Mouse (Mus musculus) lung, adult 2 months (tissue): ENCODE measurements around the gene Cap2. TPM values are rescaled to one million over a fixed set of nuclear protein-coding genes. Genes with fewer than 3 reads are reported as not detected.

Source experiments
- DNase-seq: peaks from one replicate; pipeline ENCODE4 v3.0.0; 2022
- H3K4me1 ChIP-seq: fragments of 200-500 bp; 2 replicates; pipeline ENCODE4 v1.6.1; 2011; ENCODE audit warnings: low read length; ENCODE audit not compliant: control insufficient read depth, insufficient read depth
- H3K4me3 ChIP-seq: fragments of 200-500 bp; replicated peaks from 2 replicates; pipeline ENCODE3; 2011; ENCODE audit warnings: low read depth, mild to moderate bottlenecking, control low read depth, low read length; ENCODE audit errors: extremely low read depth
- CTCF ChIP-seq: fragments of 200-500 bp; IDR thresholded peaks from 2 replicates; pipeline ENCODE4 v1.5.1; 2011; ENCODE audit warnings: mild to moderate bottlenecking, low read length, control low read depth; ENCODE audit not compliant: insufficient read depth
- POLR2A ChIP-seq: fragments of 200-500 bp; IDR thresholded peaks from 2 replicates; pipeline ENCODE4 v1.6.1; 2011; ENCODE audit warnings: low read depth, mild to moderate bottlenecking, control low read depth, low read length, borderline replicate concordance; ENCODE audit errors: extremely low read depth
- WGBS: fragments of 180-500 bp; shearing (Covaris S2); methylation state at CpG from one replicate; pipeline ENCODE4 v1.1.7; 2018; 5-methylcytosine and 5-hydroxymethylcytosine counted together
- polyA plus RNA-seq: library from polyadenylated mRNA; depleted of rRNA; stranded (reverse); fragments of >200 nt; gene quantifications from 2 replicates; pipeline ENCODE4 v1.2.3, GENCODE M21; 2012

The Cap2 gene
- polyA plus RNA-seq, 1 experiment, result 17.8 TPM

DNA sequence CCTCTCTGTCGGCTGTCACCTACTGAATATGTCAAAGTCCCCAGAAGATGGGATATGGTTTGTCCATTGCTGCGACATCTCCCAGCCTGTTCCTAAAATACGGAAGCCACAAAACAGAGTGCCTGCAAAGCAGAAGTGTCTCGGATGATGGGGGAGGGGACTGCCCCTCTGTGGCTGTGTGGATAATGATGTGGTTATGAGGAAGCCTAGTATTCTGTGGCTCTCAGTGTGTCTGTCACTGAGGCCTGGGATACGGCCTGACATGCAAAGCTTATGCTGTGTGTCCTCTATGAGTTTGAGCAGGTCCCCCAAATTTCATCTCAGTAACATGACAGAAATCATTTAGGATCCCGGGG is 132.5 kb downstream of the Cap2 start:
- Histone ChIP-seq H3K4me3 (no peak overlapping the region), H3K4me1 (no peaks in the 10 kb centered on the region)
- DNase-seq, result no peak
- TF ChIP-seq POLR2A (no peak), CTCF (no peak)
- 65% methylated on average over 6 of the region's 6 CpGs for WGBS

DNA sequence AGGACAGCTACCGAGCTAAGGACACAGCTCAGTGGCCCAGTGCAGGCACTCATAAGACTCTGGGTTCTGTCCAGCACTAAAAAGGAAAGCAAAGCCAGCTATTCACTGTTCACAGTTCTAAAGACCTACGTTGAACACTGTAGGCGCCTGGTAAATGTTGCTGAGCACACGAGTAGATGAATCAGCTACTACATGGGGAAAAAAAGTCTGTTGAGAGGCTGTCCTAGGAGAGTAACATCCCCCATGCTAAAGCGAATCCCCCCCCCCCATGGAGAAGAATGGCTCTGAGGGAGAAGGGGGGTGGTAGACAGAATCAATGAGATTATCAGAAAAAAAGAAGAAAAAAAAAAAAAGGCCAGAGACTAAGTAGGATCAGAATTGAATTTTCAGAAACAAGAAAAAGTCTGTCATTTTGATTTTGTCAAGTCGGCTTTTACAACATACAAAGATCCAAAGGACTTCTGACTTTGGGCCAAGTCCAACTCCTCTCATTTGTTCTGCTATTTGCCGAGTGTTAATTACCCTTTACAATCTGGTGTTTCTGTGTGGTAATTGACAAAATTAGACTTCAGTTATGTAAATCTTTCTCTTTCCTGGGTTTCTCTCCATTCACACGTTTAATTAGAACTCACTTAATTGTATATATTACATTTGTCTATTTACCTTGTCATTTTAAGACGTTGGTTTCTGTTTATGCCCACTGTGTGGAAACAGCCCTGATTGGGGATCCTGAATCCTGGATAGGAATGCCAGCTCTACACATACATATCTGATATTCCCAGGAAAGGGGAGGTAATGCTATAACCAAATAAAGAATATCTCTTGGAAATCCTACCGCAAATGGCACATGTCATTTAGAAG is 139.2 kb downstream of the Cap2 start:
- WGBS, result 86% methylated on average over 10 of the region's 10 CpGs
- no peak for DNase-seq
- H3K4me3 ChIP-seq, result no peak overlapping the region
- H3K4me1 ChIP-seq, result no peaks in the 10 kb centered on the region
- TF ChIP-seq POLR2A (no peak), CTCF (no peak)

DNA sequence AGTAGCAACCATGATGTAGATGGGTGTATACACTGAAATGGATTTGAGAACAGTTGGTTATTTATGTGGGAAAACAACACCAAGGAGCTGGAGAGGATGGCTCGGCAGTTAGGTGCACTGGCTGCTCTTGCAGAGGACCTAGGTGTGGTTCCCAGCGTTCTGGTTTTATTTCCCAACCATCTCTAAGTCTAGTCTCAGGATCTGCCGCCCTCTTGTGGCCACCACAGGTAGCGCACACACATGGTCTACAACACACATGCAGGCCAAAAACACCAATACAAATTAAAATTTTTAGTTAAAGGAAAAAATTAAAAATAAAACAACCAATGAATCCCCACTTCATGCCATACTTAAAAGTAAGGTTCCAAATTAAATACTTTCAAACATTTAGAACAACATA is 140.7 kb downstream of the Cap2 start:
- H3K4me3 ChIP-seq, result no peak overlapping the region
- no peaks in the 10 kb centered on the region for H3K4me1 ChIP-seq
- no peak for DNase-seq
- 87% methylated on average over 4 of the region's 4 CpGs for WGBS
- TF ChIP-seq POLR2A (no peak), CTCF (peak; percentile 23; the same call in 1 of the 2 replicates)

DNA sequence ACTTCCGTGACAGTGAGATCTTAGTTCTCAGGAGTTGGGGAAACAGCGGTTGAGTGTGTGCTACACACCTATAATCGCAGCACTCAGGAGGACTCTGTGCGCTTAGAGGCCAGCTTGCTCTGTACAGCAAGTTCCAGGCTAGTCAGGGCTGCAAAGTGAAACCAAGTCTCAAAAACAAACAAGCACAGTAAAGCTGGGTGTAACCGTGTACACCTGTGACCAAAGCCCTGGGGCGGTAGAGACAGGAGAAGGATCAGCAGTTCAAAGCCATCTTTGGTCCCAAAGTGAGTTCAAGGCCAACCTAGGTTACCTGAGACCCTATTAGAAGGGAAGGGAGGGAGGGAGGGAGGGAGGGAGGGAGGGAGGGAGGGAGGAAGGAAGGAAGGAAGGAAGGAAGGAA is 142.5 kb downstream of the Cap2 start:
- Histone ChIP-seq H3K4me3 (no peak overlapping the region), H3K4me1 (no peaks in the 10 kb centered on the region)
- WGBS, result 73% methylated on average over 6 of the region's 6 CpGs
- no peak for TF ChIP-seq POLR2A
- no peak for TF ChIP-seq CTCF
- no peak for DNase-seq

DNA sequence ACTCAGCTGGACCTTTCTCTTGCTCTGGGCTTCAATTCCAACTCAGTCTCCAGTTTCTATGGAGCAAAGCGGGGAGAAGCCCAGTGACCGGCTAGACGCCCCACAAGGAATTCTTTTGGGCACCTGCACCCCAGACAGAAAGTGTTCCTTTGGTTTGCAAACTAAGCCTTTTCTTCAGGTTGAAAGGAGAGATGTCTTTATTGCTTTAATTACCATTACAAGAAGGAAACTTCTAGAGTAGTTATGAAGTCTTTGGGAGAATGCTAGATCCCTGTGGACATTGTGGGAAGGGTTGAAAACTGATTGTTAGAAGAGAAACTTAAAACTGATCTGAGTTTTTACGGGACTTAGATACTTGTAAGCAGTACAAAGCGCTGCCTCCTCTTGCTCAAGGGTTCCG is 143.8 kb downstream of the Cap2 start:
- WGBS, result 86% methylated on average over 6 of the region's 6 CpGs
- DNase-seq, result no peak
- Histone ChIP-seq H3K4me3 (no peak overlapping the region), H3K4me1 (no peaks in the 10 kb centered on the region)
- no peak for TF ChIP-seq POLR2A
- no peak for TF ChIP-seq CTCF

DNA sequence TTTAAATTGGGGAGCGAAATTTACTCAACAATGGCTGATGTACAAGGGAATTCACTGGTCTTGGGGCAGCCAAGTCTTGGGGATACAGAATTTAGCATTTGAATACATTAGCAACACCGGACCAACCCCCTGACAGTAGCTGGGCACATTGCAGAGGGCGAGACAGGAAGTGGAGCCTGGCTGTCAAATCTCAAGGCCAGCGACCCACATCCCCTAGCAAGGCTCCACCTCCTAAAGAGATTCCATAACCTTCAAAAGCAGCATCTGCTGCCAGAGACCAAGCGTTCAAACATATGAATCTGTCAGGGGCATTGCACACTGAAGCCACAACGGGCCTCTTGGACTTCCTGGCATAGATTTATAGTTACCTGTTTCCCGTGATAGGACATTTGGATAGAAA is 150.2 kb downstream of the Cap2 start:
- TF ChIP-seq POLR2A, result no peak
- no peak for DNase-seq
- Histone ChIP-seq H3K4me1 (no peaks in the 10 kb centered on the region), H3K4me3 (no peak overlapping the region)
- WGBS, result 72% methylated on average over 7 of the region's 7 CpGs

DNA sequence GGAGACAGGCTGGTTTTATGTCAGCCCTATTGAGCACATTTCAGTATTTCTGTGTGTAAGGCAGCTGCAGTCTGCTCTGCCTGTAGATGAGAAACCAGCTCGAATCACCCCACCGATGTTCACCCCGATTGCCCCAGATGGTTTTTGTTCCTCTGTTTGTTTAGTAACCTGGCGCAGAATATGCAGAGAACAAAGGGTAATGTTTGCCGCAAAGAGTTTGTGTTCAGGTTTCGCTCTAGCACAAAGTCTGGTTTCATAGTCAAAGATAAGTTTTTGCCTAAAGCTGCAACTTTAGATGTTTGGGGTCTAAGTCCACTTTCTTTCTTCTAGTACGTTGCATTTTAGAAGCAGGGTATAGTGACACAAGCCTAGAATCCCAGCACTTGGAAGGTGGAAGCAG is 151.0 kb downstream of the Cap2 start:
- TF ChIP-seq CTCF (no peak), POLR2A (no peak)
- no peak for DNase-seq

DNA sequence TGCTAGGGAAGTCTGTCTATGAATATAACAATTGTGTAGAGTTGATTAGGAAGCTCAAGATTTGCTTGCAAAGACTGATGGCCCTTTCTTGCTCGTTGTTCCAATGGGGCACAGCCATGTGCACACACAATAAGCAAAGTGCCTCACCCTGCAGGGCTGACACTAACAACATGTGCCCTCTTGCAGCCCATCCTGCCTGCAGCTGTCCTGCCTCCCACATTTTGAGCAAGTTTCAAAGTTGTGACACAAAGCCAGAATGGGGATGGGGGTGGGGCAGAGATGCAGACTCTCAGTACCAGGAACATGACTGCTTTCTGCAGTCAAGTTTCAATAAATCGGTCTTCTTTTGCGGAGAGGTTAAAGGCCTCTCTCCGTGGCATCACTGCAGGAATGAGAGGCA is 152.0 kb downstream of the Cap2 start:
- Histone ChIP-seq H3K4me1 (no peaks in the 10 kb centered on the region), H3K4me3 (no peak overlapping the region)
- TF ChIP-seq POLR2A (no peak), CTCF (no peak)
- 73% methylated on average over 4 of the region's 4 CpGs for WGBS
- no peak for DNase-seq

More for the DNA sequence above, 151.0 kb downstream of the Cap2 start:
- WGBS, result 79% methylated on average over 7 of the region's 7 CpGs
- Histone ChIP-seq H3K4me1 (no peaks in the 10 kb centered on the region), H3K4me3 (no peak overlapping the region)

DNA sequence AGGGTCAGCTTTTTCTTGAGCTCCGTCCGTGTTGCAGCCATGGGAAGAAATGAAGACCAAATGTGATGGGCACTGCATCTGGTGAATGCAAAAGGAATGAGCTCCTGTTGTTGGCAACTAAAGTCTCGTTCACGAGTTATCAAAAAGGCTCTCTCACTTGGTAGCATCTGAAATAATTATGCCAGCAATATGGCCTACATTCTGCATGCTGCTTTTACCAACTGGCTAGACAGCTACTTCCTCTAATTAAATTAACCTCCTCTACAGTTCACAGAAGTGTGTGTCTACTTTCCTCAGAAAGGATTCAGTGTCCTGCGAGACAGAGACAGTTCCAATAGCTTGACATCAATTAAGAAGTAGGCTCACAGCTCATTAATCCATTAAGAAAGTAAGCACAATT is 152.9 kb downstream of the Cap2 start:
- WGBS, result 85% methylated on average over 5 of the region's 5 CpGs
- DNase-seq, result no peak
- TF ChIP-seq CTCF (no peak), POLR2A (no peak)
- no peaks in the 10 kb centered on the region for H3K4me1 ChIP-seq
- no peak overlapping the region for H3K4me3 ChIP-seq

DNA sequence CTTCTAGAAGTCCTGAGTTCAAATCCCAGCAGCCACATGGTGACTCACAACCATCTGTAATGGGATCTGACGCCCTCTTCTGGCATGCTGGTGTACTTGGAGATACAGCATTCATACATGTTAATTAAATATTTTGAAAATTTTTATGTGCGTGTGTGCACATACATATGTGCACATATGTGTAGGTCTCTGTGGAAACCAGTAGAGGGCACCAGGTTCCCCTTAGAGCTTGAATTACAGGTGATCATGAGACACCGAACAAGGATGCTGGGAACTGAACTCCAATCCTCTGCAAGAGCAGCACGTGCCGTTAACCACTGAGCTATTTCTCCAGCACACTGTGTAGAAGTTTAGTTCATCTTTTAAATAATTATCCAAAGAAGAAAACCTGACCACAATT is 157.6 kb downstream of the Cap2 start:
- no peak for TF ChIP-seq CTCF
- no peak for TF ChIP-seq POLR2A
- 89% methylated on average over 5 of the region's 5 CpGs for WGBS
- H3K4me3 ChIP-seq, result no peak overlapping the region
- no peaks in the 10 kb centered on the region for H3K4me1 ChIP-seq
- DNase-seq, result no peak
